Comparison of ENCODE assay signal across 17 mouse cellular contexts in genomic region chr7:84447740-84448435, GRCm38 (mm10). TPM values are rescaled to one million over a fixed set of nuclear protein-coding genes. Genes with fewer than 3 reads are reported as not detected.
DNase-seq lines count a peak whose midpoint lies in the region; ATAC-seq and TF ChIP-seq lines count a peak whose summit lies in the region.
"Had no signal": no experiment of that assay in that cellular context is flagged by ENCODE, and none has a peak within 500 bp of the region (broad histone marks: within the 10 kb centered on the region; RNA-seq: fewer than 3 reads in every experiment).

No protein-coding gene starts in this region.

- no peak for DNase-seq in forebrain, embryonic 11.5 days (ENCODE audit: low spot score)
- DNase-seq in lung, embryonic 14.5 days, result peak; percentile 80
- no peak for DNase-seq in lung, postnatal 14 days
- peak; percentile 18 for DNase-seq in midbrain, embryonic 10.5 days (ENCODE audit: low spot score)
- no peak for DNase-seq in midbrain, postnatal 0 days (ENCODE audit: low spot score)
- no peak for DNase-seq in cerebellum, adult 11-12 months

- no peaks in the 10 kb centered on the region for H3K27me3 ChIP-seq in forebrain, embryonic 11.5 days (ENCODE audit: control insufficient read depth, insufficient read depth, low read length)
- no peaks in the 10 kb centered on the region; the same call in 1 of the 2 replicates for H3K27me3 ChIP-seq in forebrain, embryonic 16.5 days (replicated peaks; ENCODE audit: control insufficient read depth, insufficient read depth, low read length)
- no peaks in the 10 kb centered on the region for H3K27me3 ChIP-seq in lung, embryonic 14.5 days (ENCODE audit: insufficient read depth, low read length)
- no peaks in the 10 kb centered on the region for H3K27me3 ChIP-seq in midbrain, embryonic 10.5 days (ENCODE audit: low read depth, poor library complexity, severe bottlenecking)
- H3K27me3 ChIP-seq in midbrain, postnatal 0 days (ENCODE audit: insufficient read depth, low read length), result no peaks in the 10 kb centered on the region
- H3K27me3 ChIP-seq: CH12.LX; heart, embryonic 12.5 days; neural tube, embryonic 12.5 days had no signal

- no peaks in the 10 kb centered on the region for H3K9me3 ChIP-seq in forebrain, embryonic 11.5 days (ENCODE audit: control insufficient read depth, low read length)
- H3K9me3 ChIP-seq in forebrain, embryonic 16.5 days (ENCODE audit: control insufficient read depth, low read length), result no peaks in the 10 kb centered on the region
- no peaks in the 10 kb centered on the region for H3K9me3 ChIP-seq in lung, embryonic 14.5 days (ENCODE audit: low read depth, low read length)
- no peaks in the 10 kb centered on the region for H3K9me3 ChIP-seq in midbrain, embryonic 10.5 days (replicated peaks)
- no peaks in the 10 kb centered on the region for H3K9me3 ChIP-seq in midbrain, postnatal 0 days (ENCODE audit: low read length)
- H3K9me3 ChIP-seq: heart, embryonic 12.5 days; neural tube, embryonic 12.5 days had no signal

- no peaks in the 10 kb centered on the region for H3K36me3 ChIP-seq in forebrain, embryonic 11.5 days (ENCODE audit: control insufficient read depth, insufficient read depth, low read length)
- H3K36me3 ChIP-seq in forebrain, embryonic 16.5 days (ENCODE audit: control insufficient read depth, insufficient read depth), result no peaks in the 10 kb centered on the region
- H3K36me3 ChIP-seq in lung, embryonic 14.5 days (ENCODE audit: insufficient read depth), result no peaks in the 10 kb centered on the region
- no peaks in the 10 kb centered on the region for H3K36me3 ChIP-seq in midbrain, embryonic 10.5 days
- no peaks in the 10 kb centered on the region for H3K36me3 ChIP-seq in midbrain, postnatal 0 days (ENCODE audit: insufficient read depth, low read length)
- H3K36me3 ChIP-seq: heart, embryonic 12.5 days; neural tube, embryonic 12.5 days had no signal

- H3K9ac ChIP-seq in forebrain, embryonic 11.5 days (ENCODE audit: low read length), result no peak overlapping the region
- H3K9ac ChIP-seq in forebrain, embryonic 16.5 days (replicated peaks; ENCODE audit: low read depth, low read length), result no peak overlapping the region
- H3K9ac ChIP-seq in lung, embryonic 14.5 days, result no peak overlapping the region
- H3K9ac ChIP-seq in midbrain, postnatal 0 days (replicated peaks; ENCODE audit: low read length, poor library complexity, severe bottlenecking), result no peak overlapping the region
- H3K9ac ChIP-seq: forebrain, postnatal 0 days; heart, embryonic 12.5 days; liver, embryonic 14.5 days; neural tube, embryonic 12.5 days had no signal

- no peak overlapping the region for H3K4me2 ChIP-seq in forebrain, embryonic 11.5 days (ENCODE audit: low read depth, low read length, severe bottlenecking)
- H3K4me2 ChIP-seq in forebrain, embryonic 16.5 days (ENCODE audit: low read length), result no peak overlapping the region
- H3K4me2 ChIP-seq in lung, embryonic 14.5 days, result no peak overlapping the region
- no peak overlapping the region for H3K4me2 ChIP-seq in midbrain, postnatal 0 days (ENCODE audit: low read depth, low read length, poor library complexity, severe bottlenecking)
- H3K4me2 ChIP-seq: heart, embryonic 12.5 days; neural tube, embryonic 12.5 days had no signal

- ATAC-seq in forebrain, embryonic 11.5 days (replicated peaks; ENCODE audit: low FRiP score), result 0 out of 2 replicates have a peak, but pooled peaks have one; percentile 43
- no peak for ATAC-seq in forebrain, embryonic 16.5 days
- ATAC-seq in lung, embryonic 14.5 days (ENCODE audit: insufficient read depth), result peak; percentile 81
- ATAC-seq in midbrain, postnatal 0 days (ENCODE audit: low FRiP score), result no peak
- ATAC-seq: hindbrain, embryonic 16.5 days; intestine, embryonic 16.5 days had no signal

- H3K4me1 ChIP-seq in forebrain, embryonic 11.5 days (replicated peaks; ENCODE audit: control insufficient read depth, insufficient read depth, low read length), result no peaks in the 10 kb centered on the region
- H3K4me1 ChIP-seq in forebrain, embryonic 16.5 days (replicated peaks; ENCODE audit: control insufficient read depth, insufficient read depth, low read length), result 0 out of 2 replicates have a peak, but pooled peaks cover 3% of the 10 kb centered on the region
- H3K4me1 ChIP-seq in lung, embryonic 14.5 days (ENCODE audit: insufficient read depth), result no peaks in the 10 kb centered on the region
- peaks cover 25% of the 10 kb centered on the region for H3K4me1 ChIP-seq in midbrain, embryonic 10.5 days
- no peaks in the 10 kb centered on the region for H3K4me1 ChIP-seq in midbrain, postnatal 0 days (ENCODE audit: insufficient read depth, low read length)
- H3K4me1 ChIP-seq: neural tube, embryonic 12.5 days had no signal

- WGBS in forebrain, embryonic 11.5 days, result 74% methylated on average over 5 of the region's 5 CpGs
- 58% methylated on average over 5 of the region's 5 CpGs for WGBS in forebrain, embryonic 16.5 days
- WGBS in lung, embryonic 14.5 days, result 47% methylated on average over 5 of the region's 5 CpGs
- 67% methylated on average over 5 of the region's 5 CpGs for WGBS in midbrain, embryonic 10.5 days
- 27% methylated on average over 5 of the region's 5 CpGs for WGBS in midbrain, postnatal 0 days

- no peak overlapping the region for H3K27ac ChIP-seq in forebrain, embryonic 11.5 days (ENCODE audit: low read depth, low read length)
- H3K27ac ChIP-seq in forebrain, embryonic 16.5 days (ENCODE audit: low read length), result no peak overlapping the region
- H3K27ac ChIP-seq in lung, embryonic 14.5 days (ENCODE audit: low read depth), result peak overlapping the region; percentile 6; the same call in 1 of the 2 replicates
- H3K27ac ChIP-seq in midbrain, embryonic 10.5 days (replicated peaks), result peak overlapping the region; percentile 72
- no peak overlapping the region for H3K27ac ChIP-seq in midbrain, postnatal 0 days (ENCODE audit: low read depth, low read length)
- H3K27ac ChIP-seq: heart, adult 2 months; kidney, postnatal 0 days; liver, embryonic 14.5 days; neural tube, embryonic 12.5 days had no signal

- no peak overlapping the region for H3K4me3 ChIP-seq in forebrain, embryonic 11.5 days (ENCODE audit: low read depth, low read length)
- no peak overlapping the region for H3K4me3 ChIP-seq in forebrain, embryonic 16.5 days (replicated peaks; ENCODE audit: low read length)
- H3K4me3 ChIP-seq in lung, embryonic 14.5 days (ENCODE audit: low read depth, low read length), result no peak overlapping the region
- H3K4me3 ChIP-seq in midbrain, embryonic 10.5 days, result no peak overlapping the region
- H3K4me3 ChIP-seq in midbrain, postnatal 0 days (ENCODE audit: low read depth, low read length), result no peak overlapping the region
- H3K4me3 ChIP-seq: heart, adult 2 months; heart, embryonic 12.5 days; neural tube, embryonic 12.5 days had no signal

- no peak for TF ChIP-seq CTCF in lung, embryonic 14.5 days (IDR thresholded peaks at IDR 0.05; ENCODE audit: low read depth)
- no peak for TF ChIP-seq CTCF in midbrain, postnatal 0 days (IDR thresholded peaks at IDR 0.05)

RNA-seq across cellular contexts. Expression of gene Arnt2, which starts 37.9 kb away (rescaled TPM):
- 40.9 and 43.0 TPM in 2 replicates for polyA plus RNA-seq in forebrain, embryonic 11.5 days (2014; fragmentation: Nextera tagmentation; extraction: Ambion mirVana)
- polyA plus RNA-seq in forebrain, embryonic 16.5 days (2015; fragmentation: Nextera tagmentation; extraction: Ambion mirVana), result 68.6 and 70.0 TPM in 2 replicates
- polyA plus RNA-seq in lung, embryonic 14.5 days (2014; fragmentation: Nextera tagmentation; extraction: Ambion mirVana), result 14.4 and 16.0 TPM in 2 replicates
- polyA plus RNA-seq in midbrain, embryonic 10.5 days (2016; fragmentation: Nextera tagmentation; extraction: Ambion mirVana), result 24.0 and 36.1 TPM in 2 replicates
- total RNA-seq in midbrain, postnatal 0 days (2014; rRNA removed), result 165 and 166 TPM in 2 replicates
- polyA plus RNA-seq in midbrain, postnatal 0 days (2015; fragmentation: Nextera tagmentation; extraction: Ambion mirVana), result 62.9 and 63.1 TPM in 2 replicates
- total RNA-seq: megakaryocyte-erythroid progenitor cell, adult 5-6 weeks had no signal

Comparison
In these comparisons a context has a peak if more than half of its experiments do, and no peak if none do; other contexts are left out.
1. ATAC-seq: peak in forebrain, embryonic 11.5 days (single experiment) and lung, embryonic 14.5 days (single experiment); none in forebrain, embryonic 16.5 days (single experiment) and midbrain, postnatal 0 days (single experiment).
2. DNase-seq: peak in lung, embryonic 14.5 days (single experiment) and midbrain, embryonic 10.5 days (single experiment); none in forebrain, embryonic 11.5 days (single experiment), lung, postnatal 14 days (single experiment), midbrain, postnatal 0 days (single experiment) and cerebellum, adult 11-12 months (single experiment).
3. H3K27ac ChIP-seq: peak in lung, embryonic 14.5 days (single experiment) and midbrain, embryonic 10.5 days (single experiment); none in forebrain, embryonic 11.5 days (single experiment), forebrain, embryonic 16.5 days (single experiment) and midbrain, postnatal 0 days (single experiment).